Mouse (Mus musculus): ENCODE results near the gene Phactr4. TPM values are rescaled to one million over a fixed set of nuclear protein-coding genes. Genes with fewer than 3 reads are reported as not detected.

Phactr4 gene
- polyA plus RNA-seq, 1 experiment from 2014 or later: 19.7 TPM

GRCm38 (mm10) chr4:132331960-132332359, 90.3 kb downstream of the Phactr4 start:
- ATAC-seq (ENCODE audit: insufficient number of reproducible peaks, insufficient read depth, low FRiP score, low TSS enrichment, low read depth): no peak
- WGBS: 81% methylated on average over 3 of the region's 3 CpGs
- no peak overlapping the region for H3K27ac ChIP-seq

GRCm38 (mm10) chr4:132329835-132330354, 92.4 kb downstream of the Phactr4 start:
- Histone ChIP-seq H3K9ac (replicated peaks) (peak overlapping the region; percentile 84), H3K4me1 (replicated peaks) (peaks cover 6% of the 10 kb centered on the region), H3K27ac (peak overlapping the region; percentile 89), H3K9me3 (no peaks in the 10 kb centered on the region), H3K4me2 (peak overlapping the region; percentile 65), H3K4me3 (replicated peaks) (peak overlapping the region; percentile 83), H3K36me3 (peaks cover 49% of the 10 kb centered on the region), H3K27me3 (no peaks in the 10 kb centered on the region)
- WGBS: 9% methylated on average over 10 of the region's 10 CpGs
- no peak for ATAC-seq (ENCODE audit: insufficient number of reproducible peaks, insufficient read depth, low FRiP score, low TSS enrichment, low read depth)

More at GRCm38 (mm10) chr4:132331960-132332359, 90.3 kb downstream of the Phactr4 start:
- no peak overlapping the region for H3K4me3 ChIP-seq (replicated peaks)
- H3K36me3 ChIP-seq: peaks cover 55% of the 10 kb centered on the region
- no peak overlapping the region for H3K4me2 ChIP-seq
- H3K27me3 ChIP-seq: no peaks in the 10 kb centered on the region
- no peaks in the 10 kb centered on the region for H3K9me3 ChIP-seq
- H3K9ac ChIP-seq (replicated peaks): no peak overlapping the region
- peaks cover 6% of the 10 kb centered on the region for H3K4me1 ChIP-seq (replicated peaks)

GRCm38 (mm10) chr4:132329115-132329834, 93.0 kb downstream of the Phactr4 start, which contains the start of gene Trnau1ap:
TSS of gene Trnau1ap (minus strand) at chr4:132329538.
- no peaks in the 10 kb centered on the region for H3K9me3 ChIP-seq
- WGBS: under 1% methylated on average over 52 of the region's 52 CpGs
- peak within 1 kb of the TSS; percentile 89 for H3K27ac ChIP-seq
- H3K9ac ChIP-seq (replicated peaks): peak within 1 kb of the TSS; percentile 84
- ATAC-seq (ENCODE audit: insufficient number of reproducible peaks, insufficient read depth, low FRiP score, low TSS enrichment, low read depth): peak; percentile 92
- H3K36me3 ChIP-seq: peaks cover 49% of the 10 kb centered on the region
- H3K4me3 ChIP-seq (replicated peaks): peak within 1 kb of the TSS; percentile 83
- no peaks in the 10 kb centered on the region for H3K27me3 ChIP-seq
- peak within 1 kb of the TSS; percentile 65 for H3K4me2 ChIP-seq
- peaks cover 6% of the 10 kb centered on the region for H3K4me1 ChIP-seq (replicated peaks)

DNA sequence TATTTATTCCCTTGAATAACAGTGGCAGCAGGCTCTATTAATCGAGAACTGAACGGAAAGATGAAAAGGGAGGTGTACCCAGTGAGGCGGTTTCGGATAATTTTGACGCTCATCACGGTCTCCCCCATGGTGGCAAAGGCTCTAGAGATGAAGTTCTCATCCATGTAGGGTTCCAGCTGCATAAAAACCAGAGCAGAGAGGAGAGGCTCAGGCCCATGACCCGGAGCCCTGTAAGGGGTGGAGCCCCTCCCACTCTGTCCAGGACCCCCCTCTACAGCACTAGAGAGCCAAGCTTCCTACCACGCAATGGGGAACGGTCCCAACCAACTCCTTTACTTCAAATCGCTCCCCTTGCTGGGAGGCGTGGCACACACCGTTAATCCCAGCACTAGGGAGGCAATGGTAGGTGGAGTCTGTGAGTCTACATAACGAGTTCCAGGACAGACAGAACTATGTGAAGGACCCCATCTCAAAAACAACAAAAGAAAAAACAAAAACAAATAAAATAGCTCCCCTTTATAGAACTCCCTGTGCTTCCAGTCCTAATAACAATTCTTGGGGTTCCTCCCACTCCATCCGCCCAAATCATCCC, 93.8 kb downstream of the Phactr4 start:
- no peak for ATAC-seq (ENCODE audit: insufficient number of reproducible peaks, insufficient read depth, low FRiP score, low TSS enrichment, low read depth)
- WGBS: 50% methylated on average over 14 of the region's 14 CpGs
- peaks cover 49% of the 10 kb centered on the region for H3K36me3 ChIP-seq

DNA sequence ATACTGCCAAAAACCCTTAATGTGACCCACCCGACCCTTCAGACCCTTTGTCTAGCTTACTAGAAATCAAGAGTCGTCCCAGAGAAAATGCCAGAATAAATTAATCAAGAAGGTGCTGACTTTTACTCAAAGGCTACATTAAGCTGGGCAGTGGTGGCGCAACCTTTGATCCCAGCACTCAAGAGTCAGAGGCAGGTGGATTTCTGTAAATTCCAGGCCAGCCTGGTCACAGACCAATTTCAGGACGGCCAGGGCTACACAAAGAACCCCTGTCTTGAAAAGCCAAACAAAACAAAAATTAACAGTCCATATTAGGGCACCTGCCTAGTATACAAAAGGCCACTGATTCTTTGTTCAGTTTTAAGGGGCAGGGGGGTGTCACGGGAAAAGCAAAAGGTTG, 95.8 kb downstream of the Phactr4 start:
- no peak for ATAC-seq (ENCODE audit: insufficient number of reproducible peaks, insufficient read depth, low FRiP score, low TSS enrichment, low read depth)
- Histone ChIP-seq H3K4me1 (replicated peaks) (peaks cover 6% of the 10 kb centered on the region), H3K4me3 (replicated peaks) (no peak overlapping the region), H3K9me3 (no peaks in the 10 kb centered on the region), H3K4me2 (no peak overlapping the region), H3K27ac (no peak overlapping the region), H3K27me3 (no peaks in the 10 kb centered on the region), H3K36me3 (peaks cover 51% of the 10 kb centered on the region), H3K9ac (replicated peaks) (no peak overlapping the region)
- WGBS: 81% methylated on average over 5 of the region's 5 CpGs

More for the DNA sequence above, 93.8 kb downstream of the Phactr4 start:
- Histone ChIP-seq H3K9me3 (no peaks in the 10 kb centered on the region), H3K4me2 (peak overlapping the region; percentile 65), H3K4me3 (replicated peaks) (peak overlapping the region; percentile 83), H3K4me1 (replicated peaks) (peaks cover 6% of the 10 kb centered on the region), H3K27ac (peak overlapping the region; percentile 89), H3K27me3 (no peaks in the 10 kb centered on the region), H3K9ac (replicated peaks) (peak overlapping the region; percentile 84)

DNA sequence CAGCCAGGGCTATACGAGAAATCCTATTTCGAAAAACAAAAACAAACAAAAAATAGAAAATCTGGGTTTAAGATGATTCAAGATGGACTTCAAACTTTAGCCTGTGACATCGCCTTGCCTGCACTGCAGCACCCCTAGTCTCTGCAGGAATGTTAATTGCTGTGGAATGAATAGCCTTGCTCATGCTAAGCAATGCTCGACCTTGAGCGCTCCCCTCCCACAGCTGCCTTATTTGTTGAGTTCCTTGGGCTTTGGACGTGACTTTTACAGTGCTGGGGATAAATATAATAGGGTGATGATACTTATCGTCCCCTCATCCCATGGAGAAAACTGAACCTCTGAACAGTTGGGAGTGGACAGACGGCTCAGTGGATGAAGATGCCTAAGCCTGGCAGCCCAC, 106.6 kb downstream of the Phactr4 start:
- H3K4me1 ChIP-seq (replicated peaks): no peaks in the 10 kb centered on the region
- H3K36me3 ChIP-seq: peaks cover 88% of the 10 kb centered on the region
- ATAC-seq (ENCODE audit: insufficient number of reproducible peaks, insufficient read depth, low FRiP score, low TSS enrichment, low read depth): no peak
- WGBS: 85% methylated on average over 8 of the region's 8 CpGs
- no peak overlapping the region for H3K9ac ChIP-seq (replicated peaks)
- H3K4me3 ChIP-seq (replicated peaks): no peak overlapping the region
- H3K9me3 ChIP-seq: no peaks in the 10 kb centered on the region
- no peaks in the 10 kb centered on the region for H3K27me3 ChIP-seq
- H3K4me2 ChIP-seq: no peak overlapping the region
- no peak overlapping the region for H3K27ac ChIP-seq

DNA sequence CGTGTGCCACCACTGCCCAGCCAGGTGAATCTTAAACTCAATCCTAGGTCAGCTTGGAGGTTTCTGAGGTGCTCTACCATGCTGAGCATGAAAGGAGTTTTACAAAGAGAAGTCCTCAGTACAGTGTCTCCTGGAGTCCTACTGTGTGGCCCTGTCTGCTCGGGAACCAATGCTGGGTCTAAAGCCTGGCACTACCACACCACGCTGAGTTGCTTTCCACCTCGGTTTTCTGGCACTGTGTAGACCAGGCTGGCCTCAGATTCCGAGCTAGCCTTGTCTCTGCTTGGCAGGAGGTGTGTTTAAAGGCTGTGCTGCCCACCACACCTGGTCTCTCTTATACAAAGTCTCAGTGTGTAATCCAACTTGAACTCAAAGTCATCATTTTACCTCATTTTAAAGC, 109.7 kb downstream of the Phactr4 start:
- H3K36me3 ChIP-seq: peaks cover 74% of the 10 kb centered on the region
- no peak overlapping the region for H3K27ac ChIP-seq

DNA sequence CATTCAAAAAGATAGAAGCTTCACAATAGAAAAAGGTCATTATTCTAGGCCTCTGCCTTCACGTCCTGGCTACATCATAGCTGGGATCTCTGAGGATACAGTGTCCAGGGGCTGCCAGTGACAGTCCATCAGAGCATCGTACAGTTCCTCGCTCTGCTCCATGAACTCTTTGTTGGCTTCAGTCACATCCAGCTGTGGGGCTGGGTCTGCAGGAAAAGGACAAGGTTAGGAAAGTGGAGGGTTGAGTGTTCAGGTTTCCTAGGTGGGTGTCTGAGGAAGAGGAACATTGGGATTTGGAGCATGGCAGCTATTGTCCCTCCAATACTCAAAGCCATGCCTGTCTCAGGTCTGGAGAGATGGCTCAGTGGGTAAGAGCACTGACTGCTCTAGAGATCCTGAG, 110.5 kb downstream of the Phactr4 start:
- Histone ChIP-seq H3K27me3 (no peaks in the 10 kb centered on the region), H3K27ac (no peak overlapping the region), H3K9ac (replicated peaks) (no peak overlapping the region), H3K4me3 (replicated peaks) (no peak overlapping the region), H3K36me3 (peaks cover 66% of the 10 kb centered on the region), H3K4me2 (no peak overlapping the region), H3K9me3 (no peaks in the 10 kb centered on the region), H3K4me1 (replicated peaks) (peaks cover 10% of the 10 kb centered on the region)
- WGBS: 44% methylated on average over 3 of the region's 3 CpGs
- no peak for ATAC-seq (ENCODE audit: insufficient number of reproducible peaks, insufficient read depth, low FRiP score, low TSS enrichment, low read depth)

More for the DNA sequence above, 109.7 kb downstream of the Phactr4 start:
- no peak overlapping the region for H3K4me3 ChIP-seq (replicated peaks)
- no peaks in the 10 kb centered on the region for H3K27me3 ChIP-seq
- H3K4me2 ChIP-seq: no peak overlapping the region
- 90% methylated on average over 5 of the region's 5 CpGs for WGBS
- peaks cover 10% of the 10 kb centered on the region for H3K4me1 ChIP-seq (replicated peaks)
- no peaks in the 10 kb centered on the region for H3K9me3 ChIP-seq
- H3K9ac ChIP-seq (replicated peaks): no peak overlapping the region
- ATAC-seq (ENCODE audit: insufficient number of reproducible peaks, insufficient read depth, low FRiP score, low TSS enrichment, low read depth): no peak

GRCm38 (mm10) chr4:132311209-132311608, 111.1 kb downstream of the Phactr4 start:
- 21% methylated on average over 1 of the region's 1 CpGs for WGBS
- H3K36me3 ChIP-seq: peaks cover 60% of the 10 kb centered on the region
- peaks cover 10% of the 10 kb centered on the region for H3K4me1 ChIP-seq (replicated peaks)
- no peak overlapping the region for H3K4me3 ChIP-seq (replicated peaks)
- H3K27ac ChIP-seq: no peak overlapping the region
- H3K4me2 ChIP-seq: no peak overlapping the region
- no peaks in the 10 kb centered on the region for H3K27me3 ChIP-seq
- H3K9me3 ChIP-seq: no peaks in the 10 kb centered on the region
- ATAC-seq (ENCODE audit: insufficient number of reproducible peaks, insufficient read depth, low FRiP score, low TSS enrichment, low read depth): no peak
- no peak overlapping the region for H3K9ac ChIP-seq (replicated peaks)

DNA sequence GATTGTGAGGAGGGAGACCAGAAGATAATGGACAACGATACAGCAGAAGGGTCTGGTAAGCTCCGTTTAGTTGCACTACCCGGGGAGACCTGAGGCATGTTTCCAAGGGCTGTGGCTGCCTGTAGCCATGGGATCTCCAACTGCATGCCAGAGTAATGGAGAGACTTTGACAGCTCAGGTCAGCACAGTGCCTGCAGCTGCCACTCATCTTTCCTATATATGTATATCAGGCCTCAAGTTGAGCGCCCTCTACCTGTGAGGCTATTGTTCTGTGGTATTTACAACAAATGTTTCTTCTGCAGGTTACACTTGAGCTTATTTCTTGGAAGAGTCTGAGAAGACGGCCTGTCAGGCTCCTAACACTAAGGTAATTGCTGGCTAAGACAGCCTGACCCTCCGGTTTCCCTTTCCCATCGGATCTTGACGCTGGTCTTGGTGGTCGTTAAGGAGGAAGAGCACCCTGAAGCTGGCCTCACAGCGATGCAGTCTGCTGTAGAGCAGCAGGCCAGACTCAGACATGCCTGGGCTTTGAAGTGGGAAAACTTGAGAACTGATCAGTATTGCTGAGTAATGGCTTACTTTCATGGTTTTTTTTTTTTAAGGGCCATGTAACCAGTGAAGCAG, 112.3 kb downstream of the Phactr4 start:
- no peak for ATAC-seq (ENCODE audit: insufficient number of reproducible peaks, insufficient read depth, low FRiP score, low TSS enrichment, low read depth)
- Histone ChIP-seq H3K4me3 (replicated peaks) (peak overlapping the region; percentile 76), H3K4me2 (peak overlapping the region; percentile 86), H3K36me3 (peaks cover 52% of the 10 kb centered on the region), H3K27me3 (no peaks in the 10 kb centered on the region), H3K4me1 (replicated peaks) (peaks cover 10% of the 10 kb centered on the region), H3K9ac (replicated peaks) (peak overlapping the region; percentile 93), H3K9me3 (no peaks in the 10 kb centered on the region), H3K27ac (peak overlapping the region; percentile 90; the same call in 1 of the 2 replicates)
- 25% methylated on average over 10 of the region's 10 CpGs for WGBS

Data from limb, embryonic 12.5 days (tissue).